Mouse (Mus musculus): ENCODE data around the gene Ndufb5.
"Not testable (repeated sequence)": the region's sequence is repeated elsewhere in the genome, so short reads cannot be mapped to it uniquely, and the experiment has no call there.

The Ndufb5 gene

GRCm38 (mm10) chr3:32727861-32728260 lies 8.9 kb upstream of the Ndufb5 start:
- DNase-seq = no peak

DNA sequence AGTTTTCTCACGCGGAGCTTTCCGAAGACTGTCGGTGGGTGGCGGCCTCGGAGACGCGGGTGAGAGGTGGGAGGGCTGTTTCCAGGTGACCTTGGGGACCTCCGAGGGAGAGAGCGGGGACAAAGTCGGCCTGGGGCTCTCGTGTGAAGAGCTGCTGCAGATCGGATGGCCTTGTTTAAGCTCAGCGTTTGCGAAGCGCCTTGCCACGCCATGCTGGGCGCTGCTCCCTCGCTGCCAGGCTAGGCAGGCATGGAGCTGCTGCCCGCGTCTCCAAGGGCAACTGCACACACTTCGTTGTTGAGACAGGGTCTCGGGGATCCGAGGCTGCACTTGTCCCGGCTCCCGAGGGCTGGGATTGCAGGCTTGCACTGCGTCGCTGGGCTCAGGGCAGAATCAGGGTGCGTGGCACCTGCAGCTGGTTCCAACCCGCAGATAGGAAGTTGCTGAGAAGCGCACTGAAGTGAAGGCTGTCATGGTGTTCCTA lies 424 bp downstream of the Ndufb5 start, which contains the start of gene Mrpl47:
Gene Mrpl47, minus strand, starts transcription at position 434 of the 484 bp plus-strand sequence.
- DNase-seq = no peak

DNA sequence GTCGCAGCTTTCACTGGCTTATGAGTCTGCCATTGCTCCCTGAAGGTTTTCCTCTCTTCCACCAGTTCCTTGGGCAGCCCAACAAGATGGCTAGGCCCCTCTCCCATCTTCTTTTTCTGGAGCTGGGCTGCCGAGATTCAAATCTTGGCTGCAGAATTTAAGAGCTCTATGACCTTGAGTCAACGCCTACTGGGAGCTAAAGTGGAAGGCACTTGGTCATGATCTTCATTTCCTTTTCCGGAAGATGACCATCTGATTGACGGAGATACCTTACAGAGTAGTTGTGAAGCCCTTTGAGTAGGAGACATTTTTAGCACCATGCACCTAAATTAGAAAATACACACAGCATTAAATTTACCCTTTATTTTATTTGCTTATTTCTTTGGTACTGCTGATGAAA lies 1.8 kb downstream of the Ndufb5 start:
- no peak for DNase-seq

DNA sequence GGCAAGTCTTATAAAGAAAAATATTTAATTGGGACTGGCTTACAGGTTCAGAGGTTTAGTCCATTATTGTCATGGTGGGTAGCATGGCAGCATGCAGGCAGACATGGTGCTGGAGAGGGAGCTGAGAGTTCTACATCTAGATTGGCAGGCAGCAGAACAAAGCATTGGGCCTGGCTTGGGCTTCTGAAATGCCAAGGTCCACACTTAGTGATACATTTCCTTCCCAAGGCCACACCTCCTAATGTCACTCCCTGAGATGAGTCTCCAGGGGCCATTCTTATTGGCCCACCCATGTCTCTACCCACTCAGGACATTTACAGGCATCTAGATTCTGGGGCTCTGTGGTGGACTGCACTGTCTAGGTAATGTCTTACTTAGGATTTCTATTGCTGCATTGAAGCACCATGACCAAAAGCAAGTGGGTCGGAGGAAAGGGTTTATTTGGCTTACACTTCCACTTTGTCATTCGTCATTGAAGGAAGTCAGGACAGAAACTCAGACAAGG lies 5.5 kb downstream of the Ndufb5 start:
- no peak for DNase-seq

GRCm38 (mm10) chr3:32745001-32745400 lies 8.2 kb downstream of the Ndufb5 start:
- no peak for DNase-seq

- not testable (repeated sequence) for DNase-seq
Measured at GRCm38 (mm10) chr3:32745426-32745825, 8.6 kb downstream of the Ndufb5 start.

DNA sequence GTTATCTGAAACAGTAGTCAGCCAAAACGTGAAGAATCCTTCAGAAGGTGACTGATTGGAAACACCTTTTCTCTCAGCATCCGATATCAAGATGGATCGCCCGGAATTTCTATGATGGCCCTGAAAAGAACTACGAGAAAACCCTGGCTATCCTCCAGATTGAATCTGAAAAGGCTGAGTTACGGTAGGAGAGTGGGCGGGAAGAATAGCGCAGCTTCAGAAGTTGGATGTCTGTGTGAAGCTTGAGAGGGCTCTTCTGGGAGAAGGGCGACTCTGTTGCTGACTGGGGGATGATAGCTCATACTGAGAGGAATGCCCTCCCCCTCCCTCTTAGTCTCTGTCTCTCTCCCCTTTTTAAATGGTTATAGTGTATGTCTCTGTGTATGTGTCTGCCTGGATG lies 11.6 kb downstream of the Ndufb5 start:
- no peak for DNase-seq

DNA sequence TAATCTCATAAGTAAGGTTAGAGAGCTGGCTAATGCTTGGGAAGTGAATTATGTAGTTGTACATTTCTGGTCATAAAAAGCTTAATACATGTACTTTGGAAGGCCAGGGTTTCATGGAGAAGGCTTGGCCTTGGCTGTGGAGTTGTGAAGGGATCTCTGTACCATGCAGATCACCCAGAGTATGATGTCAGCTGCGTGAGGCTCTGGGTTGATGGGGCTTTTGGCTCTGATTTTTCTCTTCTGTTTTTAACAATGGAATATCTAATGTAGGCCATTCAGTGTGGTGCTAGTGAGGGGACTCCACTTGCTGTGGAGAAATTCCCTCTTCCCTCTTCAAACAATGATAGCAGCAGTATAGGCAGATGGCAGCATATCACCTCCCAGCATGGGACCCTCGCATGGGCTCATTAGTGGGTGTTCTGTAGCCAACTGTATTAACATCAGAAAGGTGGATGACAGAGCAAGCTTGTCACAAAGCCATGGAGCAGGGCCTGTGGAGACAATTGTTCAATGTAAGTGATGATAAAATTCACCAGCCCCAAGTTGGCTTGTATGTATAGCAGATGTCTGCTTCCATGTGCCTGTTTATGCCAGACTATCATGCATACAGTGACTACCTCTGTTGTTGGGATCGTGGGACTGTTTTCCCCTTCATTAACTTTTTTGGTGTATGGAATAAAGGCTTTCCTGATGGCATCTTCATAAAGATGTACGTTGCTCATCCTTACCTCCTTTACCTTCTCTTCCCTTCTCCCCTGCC lies 13.2 kb downstream of the Ndufb5 start:
- DNase-seq = no peak

DNA sequence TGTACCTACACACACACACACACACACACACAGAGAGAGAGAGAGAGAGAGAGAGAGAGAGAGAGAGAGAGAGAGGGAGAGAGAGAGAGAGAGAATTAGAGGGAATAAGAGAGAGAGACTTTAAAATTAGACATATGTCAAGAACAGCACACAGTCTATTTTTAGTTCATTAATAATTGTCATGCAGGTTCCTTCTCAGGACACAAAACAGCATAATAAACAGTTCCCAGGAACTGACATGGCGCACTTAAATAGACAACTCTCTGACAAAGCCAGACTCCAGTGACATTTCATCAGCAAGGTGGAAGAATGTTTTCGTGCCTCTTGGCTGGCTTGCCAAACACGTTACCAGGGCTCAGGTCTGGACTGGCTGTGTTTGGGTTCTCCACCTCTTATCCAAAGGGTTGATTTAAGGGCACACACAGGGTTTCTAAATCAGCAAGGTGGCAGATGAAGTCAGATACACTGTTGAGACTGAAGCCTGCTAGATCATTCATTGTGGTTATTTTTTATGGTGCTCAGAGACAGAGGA lies 17.7 kb downstream of the Ndufb5 start:
- no peak for DNase-seq

GRCm38 (mm10) chr3:32759212-32759611 lies 22.4 kb downstream of the Ndufb5 start:
- DNase-seq = no peak

DNA sequence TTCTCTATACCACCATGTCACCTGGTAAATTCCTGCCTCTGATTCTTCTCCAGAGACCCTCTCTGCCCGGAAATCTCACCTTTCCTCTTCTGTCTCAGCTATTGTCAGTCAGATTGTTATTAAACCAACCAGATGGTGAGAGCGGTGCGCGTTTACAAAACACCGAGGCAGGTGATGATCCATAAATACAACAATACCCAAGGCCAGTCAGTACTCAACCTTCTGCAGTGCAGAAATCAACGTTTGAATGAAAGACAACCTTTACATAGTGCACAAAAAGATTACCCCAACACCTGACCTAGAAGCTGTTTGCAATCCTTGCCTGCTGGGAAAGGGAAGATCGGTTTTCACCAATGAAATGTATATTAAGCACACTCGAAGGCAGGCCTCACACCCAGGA lies 26.2 kb downstream of the Ndufb5 start:
- DNase-seq = no peak

- no peak for DNase-seq
Measured at GRCm38 (mm10) chr3:32763902-32764301, 27.1 kb downstream of the Ndufb5 start.

DNA sequence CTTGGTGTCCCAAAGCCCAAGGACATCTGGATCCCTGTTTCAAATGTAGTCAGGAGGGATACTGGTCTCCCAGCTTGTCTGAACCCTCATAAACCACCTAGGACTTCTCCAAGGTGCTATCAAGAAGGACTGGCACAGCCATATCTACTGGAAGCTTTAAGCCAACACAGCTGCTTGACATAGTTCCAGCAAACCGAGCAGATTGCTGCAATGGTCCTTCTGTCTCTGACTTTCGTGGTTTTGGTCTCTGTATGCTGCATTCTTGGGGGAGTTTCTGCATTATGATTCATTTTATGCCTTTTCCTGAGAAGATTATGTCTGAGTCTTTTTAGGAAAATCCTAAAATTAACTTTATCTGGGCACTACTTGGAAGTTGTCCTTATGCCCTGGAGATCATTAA lies 34.0 kb downstream of the Ndufb5 start:
- DNase-seq = no peak
